9 mouse cellular contexts compared by ENCODE assay signal in genomic region chr9:63664792-63665646, GRCm38 (mm10).
DNase-seq lines count a peak whose midpoint lies in the region; ATAC-seq lines count a peak whose summit lies in the region.
"Had no signal": no experiment of that assay in that cellular context is flagged by ENCODE, and none has a peak within 500 bp of the region (broad histone marks: within the 10 kb centered on the region; RNA-seq: fewer than 3 reads in every experiment).

No protein-coding gene starts in this region.

- 0 out of 2 replicates have a peak, but pooled peaks have one; percentile 17 for ATAC-seq in heart, embryonic 14.5 days (ENCODE audit: insufficient number of reproducible peaks, insufficient read depth, low FRiP score, low read depth)
- no peak for ATAC-seq in heart, embryonic 12.5 days (ENCODE audit: insufficient number of reproducible peaks, low FRiP score)
- ATAC-seq in neural tube, embryonic 11.5 days (ENCODE audit: insufficient read depth, low FRiP score, low TSS enrichment) = no peak

- no peak overlapping the region; the same call in 1 of the 2 replicates for H3K9ac ChIP-seq in heart, embryonic 14.5 days (ENCODE audit: low read length)
- H3K9ac ChIP-seq in heart, embryonic 12.5 days = no peak overlapping the region
- H3K9ac ChIP-seq in neural tube, embryonic 11.5 days (ENCODE audit: low read length) = no peak overlapping the region

- no peaks in the 10 kb centered on the region for H3K27me3 ChIP-seq in heart, embryonic 14.5 days (ENCODE audit: control insufficient read depth, insufficient read depth, low read length)
- no peaks in the 10 kb centered on the region for H3K27me3 ChIP-seq in heart, embryonic 12.5 days (replicated peaks)
- H3K27me3 ChIP-seq in embryonic facial prominence, embryonic 10.5 days (replicated peaks; ENCODE audit: low read depth, poor library complexity, severe bottlenecking) = no peaks in the 10 kb centered on the region
- no peaks in the 10 kb centered on the region for H3K27me3 ChIP-seq in neural tube, embryonic 11.5 days (ENCODE audit: control insufficient read depth, insufficient read depth, low read length)

- no peaks in the 10 kb centered on the region for H3K9me3 ChIP-seq in heart, embryonic 14.5 days (ENCODE audit: control insufficient read depth, low read length)
- no peaks in the 10 kb centered on the region for H3K9me3 ChIP-seq in heart, embryonic 12.5 days (replicated peaks)
- no peaks in the 10 kb centered on the region for H3K9me3 ChIP-seq in embryonic facial prominence, embryonic 10.5 days
- no peaks in the 10 kb centered on the region for H3K9me3 ChIP-seq in neural tube, embryonic 11.5 days (ENCODE audit: control insufficient read depth, low read length)

- peaks cover 36% of the 10 kb centered on the region for H3K36me3 ChIP-seq in heart, embryonic 14.5 days (ENCODE audit: control insufficient read depth, insufficient read depth, low read length)
- peaks cover 53% of the 10 kb centered on the region for H3K36me3 ChIP-seq in heart, embryonic 12.5 days
- peaks cover 77% of the 10 kb centered on the region for H3K36me3 ChIP-seq in embryonic facial prominence, embryonic 10.5 days (replicated peaks)
- peaks cover 6% of the 10 kb centered on the region for H3K36me3 ChIP-seq in neural tube, embryonic 11.5 days (ENCODE audit: control insufficient read depth, insufficient read depth, low read length)

- H3K4me1 ChIP-seq in heart, embryonic 14.5 days (ENCODE audit: control insufficient read depth in 2 of 2, insufficient read depth in 2 of 2, low read length in 2 of 2) = peaks cover 51 to 66% of the 10 kb centered on the region in 2 experiments
- H3K4me1 ChIP-seq in heart, embryonic 12.5 days (replicated peaks) = peaks cover 70% of the 10 kb centered on the region
- peaks cover 77% of the 10 kb centered on the region for H3K4me1 ChIP-seq in embryonic facial prominence, embryonic 10.5 days
- H3K4me1 ChIP-seq in neural tube, embryonic 11.5 days (ENCODE audit: control insufficient read depth, insufficient read depth, low read length) = peaks cover 26% of the 10 kb centered on the region

- H3K4me2 ChIP-seq in heart, embryonic 14.5 days (ENCODE audit: low read length) = no peak overlapping the region
- H3K4me2 ChIP-seq in heart, embryonic 12.5 days = no peak overlapping the region
- H3K4me2 ChIP-seq in neural tube, embryonic 11.5 days (ENCODE audit: low read depth) = no peak overlapping the region

- intact Hi-C loops in left cerebral cortex, postnatal 36 days (cut with DNase I) = no loop called here

- WGBS in heart, embryonic 14.5 days = 67% methylated on average over 13 of the region's 13 CpGs
- WGBS in heart, embryonic 12.5 days = 68% methylated on average over 13 of the region's 13 CpGs
- WGBS in embryonic facial prominence, embryonic 10.5 days = 57% methylated on average over 13 of the region's 13 CpGs
- WGBS in neural tube, embryonic 11.5 days = 43% methylated on average over 13 of the region's 13 CpGs

- no peak for DNase-seq in embryonic facial prominence, embryonic 10.5 days (ENCODE audit: low spot score)
- DNase-seq in kidney, adult 8-10 months = peak; percentile 66 to 70
- DNase-seq in neural tube, embryonic 11.5 days (ENCODE audit: low spot score) = peak; percentile 63
- no peak for DNase-seq in left cerebral cortex, postnatal 36 days (ENCODE audit: low spot score in 2 of 2)
- no peak for DNase-seq in right cerebral cortex, postnatal 25 days
- no peak for DNase-seq in spleen, adult 12 weeks (ENCODE audit: low spot score)

- H3K27ac ChIP-seq in heart, embryonic 14.5 days (replicated peaks in 1 of 2; ENCODE audit: control insufficient read depth in 1 of 2, insufficient read depth in 1 of 2, low read depth in 2 of 2, low read length in 2 of 2) = peak overlapping the region in 1 of 2 experiments; percentile 53; a peak in 2 of 4 replicates
- H3K27ac ChIP-seq in heart, embryonic 12.5 days (ENCODE audit: poor library complexity, severe bottlenecking) = no peak overlapping the region; the same call in 1 of the 2 replicates
- H3K27ac ChIP-seq in embryonic facial prominence, embryonic 10.5 days (replicated peaks) = peak overlapping the region; percentile 55
- H3K27ac ChIP-seq in neural tube, embryonic 11.5 days (ENCODE audit: low read depth, low read length) = no peak overlapping the region
- H3K27ac ChIP-seq: macrophage had no signal

- H3K4me3 ChIP-seq in heart, embryonic 14.5 days (ENCODE audit: control insufficient read depth in 1 of 2, insufficient read depth in 1 of 2, low read depth in 1 of 2, low read length in 2 of 2) = no peak overlapping the region
- H3K4me3 ChIP-seq in heart, embryonic 12.5 days = no peak overlapping the region
- H3K4me3 ChIP-seq in embryonic facial prominence, embryonic 10.5 days = no peak overlapping the region
- H3K4me3 ChIP-seq in neural tube, embryonic 11.5 days (ENCODE audit: low read depth, low read length) = no peak overlapping the region

Comparison
In these comparisons a context has a peak if more than half of its experiments do, and no peak if none do; other contexts are left out.
1. DNase-seq: peak in kidney, adult 8-10 months (2 of 2) and neural tube, embryonic 11.5 days (single experiment); none in embryonic facial prominence, embryonic 10.5 days (single experiment), left cerebral cortex, postnatal 36 days (0 of 2), right cerebral cortex, postnatal 25 days (single experiment) and spleen, adult 12 weeks (single experiment).